Comparison of ENCODE assay signal across 7 mouse cellular contexts in genomic region chr6:55453548-55453947, GRCm38 (mm10). TPM values are rescaled to one million over a fixed set of nuclear protein-coding genes. Genes with fewer than 3 reads are reported as not detected.
DNase-seq lines count a peak whose midpoint lies in the region; ATAC-seq and TF ChIP-seq lines count a peak whose summit lies in the region.

No protein-coding gene starts in this region.

- WGBS in stomach, embryonic 14.5 days: 39% methylated on average over 1 of the region's 1 CpGs

- no peaks in the 10 kb centered on the region for H3K9me3 ChIP-seq in stomach, embryonic 14.5 days (ENCODE audit: control insufficient read depth, low read depth, low read length)

- H3K4me2 ChIP-seq in stomach, embryonic 14.5 days (replicated peaks; ENCODE audit: low read depth, low read length): peak overlapping the region; percentile 88

- H3K4me1 ChIP-seq in stomach, embryonic 14.5 days (ENCODE audit: control insufficient read depth, insufficient read depth, low read length): 0 out of 2 replicates have a peak, but pooled peaks cover 3% of the 10 kb centered on the region

- no peak for DNase-seq in left cerebral cortex, adult 2 months (ENCODE audit: extremely low spot score in 1 of 2, low spot score in 2 of 2)
- no peak for DNase-seq in left cerebral cortex, adult 9 months (ENCODE audit: low spot score in 2 of 2)
- DNase-seq in cerebellum, postnatal 14 days: peak; percentile 66 to 79
- peak; percentile 23 to 27 for DNase-seq in heart, postnatal 14 days
- DNase-seq in frontal cortex, postnatal 25 days (ENCODE audit: low spot score in 2 of 2): no peak
- DNase-seq in left cerebral cortex, adult 18-20 months (ENCODE audit: low spot score in 2 of 2): no peak

- H3K4me3 ChIP-seq in left cerebral cortex, adult 2 months: peak overlapping the region; percentile 63
- H3K4me3 ChIP-seq in stomach, embryonic 14.5 days (ENCODE audit: low read depth, low read length): peak overlapping the region; percentile 56; the same call in 1 of the 2 replicates

- TF ChIP-seq CTCF in left cerebral cortex, adult 2 months (IDR thresholded peaks at IDR 0.05): no peak

- peak overlapping the region; percentile 97 for H3K27ac ChIP-seq in left cerebral cortex, adult 2 months
- no peak overlapping the region for H3K27ac ChIP-seq in stomach, embryonic 14.5 days (ENCODE audit: low read length)

- H3K36me3 ChIP-seq in stomach, embryonic 14.5 days (ENCODE audit: control insufficient read depth, insufficient read depth, low read length): no peaks in the 10 kb centered on the region

- ATAC-seq in stomach, embryonic 14.5 days (ENCODE audit: insufficient number of reproducible peaks, insufficient read depth, low FRiP score, low read depth): no peak

- intact Hi-C loops in left cerebral cortex, adult 2 months (cut with DNase I): loop anchor here (2.0 kb wide), 1 partner anchor 59 kb away; no protein-coding TSS in a partner anchor
- intact Hi-C loops in heart, postnatal 14 days (cut with DNase I): no loop called here

- peaks cover 17% of the 10 kb centered on the region; the same call in 1 of the 2 replicates for H3K27me3 ChIP-seq in stomach, embryonic 14.5 days (ENCODE audit: control insufficient read depth, insufficient read depth, low read length)

- no peak overlapping the region for H3K9ac ChIP-seq in stomach, embryonic 14.5 days (replicated peaks; ENCODE audit: low read depth, low read length)

RNA-seq across cellular contexts. Expression of gene Adcyap1r1, which starts 1.8 kb away (rescaled TPM):
- total RNA-seq in left cerebral cortex, adult 2 months (2021): 100 to 1,000 TPM; 118 to 121 TPM
- total RNA-seq in heart, postnatal 14 days (2021): 1 to 10 TPM; 5.5 to 6.2 TPM
- 13.3 and 13.8 TPM in 2 replicates for polyA plus RNA-seq in stomach, embryonic 14.5 days (2014; fragmentation: Nextera tagmentation; extraction: Ambion mirVana)
- 100 to 1,000 TPM; 121 to 135 TPM for total RNA-seq in left cerebral cortex, adult 18-20 months (2021)

Comparison
In these comparisons a context has a peak if more than half of its experiments do, and no peak if none do; other contexts are left out.
1. DNase-seq: peak in cerebellum, postnatal 14 days (2 of 2) and heart, postnatal 14 days (2 of 2); none in left cerebral cortex, adult 2 months (0 of 2), left cerebral cortex, adult 9 months (0 of 2), frontal cortex, postnatal 25 days (0 of 2) and left cerebral cortex, adult 18-20 months (0 of 2).
2. RNA of gene Adcyap1r1, which starts 1.8 kb away (total RNA-seq): 121 to 135 TPM in left cerebral cortex, adult 18-20 months and 118 to 121 TPM in left cerebral cortex, adult 2 months; 5.5 to 6.2 TPM in heart, postnatal 14 days; every median in the first group is over 10 times any median in the second.